Mouse (Mus musculus) liver, embryonic 11.5 days (tissue): ENCODE results near the gene Slc30a9. TPM values are rescaled to one million over a fixed set of nuclear protein-coding genes. Genes with fewer than 3 reads are reported as not detected.
A peak's percentile ranks its signal among the peaks of the same experiment; 100 is the strongest.

Experiments
- ATAC-seq: fragments of 200-750 bp; cut with Nextera tagmentation; replicated peaks from 2 replicates; pipeline ENCODE4 v1.8.0; 2017; ENCODE audit warnings: moderate number of reproducible peaks, mild to moderate bottlenecking, moderate TSS enrichment, moderate library complexity; ENCODE audit not compliant: low FRiP score
- DNase-seq: peaks from one replicate; pipeline ENCODE4 v3.0.0-alpha.2; 2017; ENCODE audit warnings: low spot score
- H3K27ac ChIP-seq: fragments of 300-500 bp; sonication (generic); 2 replicates; pipeline ENCODE4 v1.5.1; 2014; ENCODE audit warnings: mild to moderate bottlenecking, low read depth, low read length, control low read depth
- H3K27me3 ChIP-seq: fragments of 300-500 bp; sonication (generic); replicated peaks from 2 replicates; pipeline ENCODE4 v1.6.1; 2014; ENCODE audit warnings: low read length, mixed read lengths; ENCODE audit not compliant: control insufficient read depth, insufficient read depth
- H3K36me3 ChIP-seq: fragments of 300-500 bp; sonication (generic); 2 replicates; pipeline ENCODE4 v1.6.1; 2014; ENCODE audit warnings: mild to moderate bottlenecking, low read length, moderate library complexity, mixed read lengths; ENCODE audit not compliant: control insufficient read depth, insufficient read depth
- H3K4me1 ChIP-seq: fragments of 300-500 bp; sonication (generic); replicated peaks from 2 replicates; pipeline ENCODE4 v1.6.1; 2014; ENCODE audit warnings: low read length, mixed read lengths; ENCODE audit not compliant: control insufficient read depth, insufficient read depth
- H3K4me2 ChIP-seq: fragments of 300-500 bp; sonication (generic); 2 replicates; pipeline ENCODE4 v1.6.1; 2014; ENCODE audit warnings: mild to moderate bottlenecking, control low read depth, moderate library complexity
- H3K4me3 ChIP-seq: fragments of 300-500 bp; sonication (generic); 2 replicates; pipeline ENCODE4 v1.5.1; 2014; ENCODE audit warnings: low read depth, low read length, control low read depth
- H3K9ac ChIP-seq: fragments of 300-500 bp; sonication (generic); 2 replicates; pipeline ENCODE4 v1.6.1; 2014; ENCODE audit warnings: low read depth, low read length, control low read depth
- H3K9me3 ChIP-seq: fragments of 300-500 bp; sonication (generic); 2 replicates; pipeline ENCODE4 v1.6.1; 2016; ENCODE audit warnings: low read length, inconsistent platforms, mixed read lengths; ENCODE audit not compliant: control insufficient read depth
- whole genome bisulfite sequencing: fragments of 180-500 bp; shearing (Covaris S2); extraction: QIAGEN DNeasy Blood & Tissue Kit; methylation state at CpG from one replicate; pipeline ENCODE4 v1.1.7; 2014; 5-methylcytosine and 5-hydroxymethylcytosine counted together
- polyA plus RNA-seq: library from polyadenylated mRNA; unstranded; fragments of >200 nt; fragmentation: Nextera tagmentation; extraction: Ambion mirVana; gene quantifications from 2 replicates; pipeline ENCODE4 v1.2.1, GENCODE M21; 2014

The Slc30a9 gene
- polyA plus RNA-seq, 1 experiment from 2014 or later: 98.6 TPM

DNA sequence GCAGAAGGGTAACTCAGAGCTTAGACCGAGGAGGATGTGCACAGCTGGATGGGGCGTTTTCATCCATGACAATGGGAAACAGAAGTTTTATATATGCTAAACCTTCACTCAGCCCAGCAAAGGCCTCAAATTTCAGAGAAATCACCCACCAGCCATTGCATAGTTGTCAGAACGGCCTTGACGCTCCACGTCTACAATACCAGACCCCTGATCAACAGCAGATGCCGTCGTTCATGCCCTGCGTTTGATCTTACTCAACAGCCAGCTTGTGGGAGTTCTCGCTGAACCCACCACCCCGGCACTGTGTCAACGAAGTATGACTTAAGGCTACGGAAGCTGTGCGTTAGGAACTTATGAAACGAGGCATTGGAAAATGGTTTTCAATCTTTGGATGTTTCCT is 90.4 kb downstream of the Slc30a9 start:
- Histone ChIP-seq H3K9me3 (no peaks in the 10 kb centered on the region), H3K4me3 (no peak overlapping the region), H3K4me2 (no peak overlapping the region), H3K36me3 (peaks cover 4% of the 10 kb centered on the region; the same call in 1 of the 2 replicates), H3K4me1 (no peaks in the 10 kb centered on the region; the same call in 1 of the 2 replicates), H3K9ac (no peak overlapping the region), H3K27me3 (no peaks in the 10 kb centered on the region), H3K27ac (no peak overlapping the region)
- 83% methylated on average over 14 of the region's 14 CpGs for WGBS
- ATAC-seq: no peak
- DNase-seq: no peak

DNA sequence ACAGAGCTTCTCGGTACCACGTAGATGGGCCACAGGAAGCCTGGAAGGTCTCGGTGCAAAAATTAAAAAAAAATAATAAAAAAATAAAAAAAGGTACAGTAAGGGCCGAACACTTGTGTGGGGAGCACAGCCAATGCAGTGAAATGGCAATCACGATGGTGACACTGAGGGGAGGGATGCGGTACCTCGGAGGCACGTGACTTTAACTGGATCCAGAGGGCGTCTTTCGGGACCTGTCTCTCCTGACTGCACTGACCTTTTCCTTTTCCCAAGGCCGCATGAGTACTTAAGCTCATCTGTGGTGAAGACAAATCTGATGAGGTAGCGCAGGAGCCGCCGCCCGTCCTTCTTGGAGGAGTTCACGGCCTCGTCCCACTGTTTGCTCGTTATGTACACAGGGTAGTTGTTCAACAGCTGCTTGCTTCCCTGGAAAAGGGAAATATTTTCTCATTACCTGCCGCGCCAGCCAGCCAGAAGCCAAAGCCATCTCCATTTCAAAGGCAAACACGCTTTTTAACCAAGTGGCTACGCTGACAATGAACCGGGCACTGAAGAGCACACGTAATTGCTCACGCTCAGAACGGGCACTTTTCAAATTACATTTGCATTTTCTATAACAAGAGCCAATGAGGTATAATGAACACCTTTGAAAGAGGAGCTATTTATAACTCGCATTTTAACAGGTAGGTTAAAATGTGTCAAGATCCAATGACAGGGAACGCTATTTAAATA is 93.3 kb downstream of the Slc30a9 start:
- Histone ChIP-seq H3K27ac (no peak overlapping the region), H3K36me3 (peaks cover 4% of the 10 kb centered on the region; the same call in 1 of the 2 replicates), H3K9me3 (no peaks in the 10 kb centered on the region), H3K4me3 (no peak overlapping the region), H3K27me3 (no peaks in the 10 kb centered on the region), H3K4me1 (no peaks in the 10 kb centered on the region), H3K4me2 (no peak overlapping the region), H3K9ac (no peak overlapping the region)
- DNase-seq (no peak), ATAC-seq (no peak)
- WGBS: 93% methylated on average over 28 of the region's 28 CpGs

DNA sequence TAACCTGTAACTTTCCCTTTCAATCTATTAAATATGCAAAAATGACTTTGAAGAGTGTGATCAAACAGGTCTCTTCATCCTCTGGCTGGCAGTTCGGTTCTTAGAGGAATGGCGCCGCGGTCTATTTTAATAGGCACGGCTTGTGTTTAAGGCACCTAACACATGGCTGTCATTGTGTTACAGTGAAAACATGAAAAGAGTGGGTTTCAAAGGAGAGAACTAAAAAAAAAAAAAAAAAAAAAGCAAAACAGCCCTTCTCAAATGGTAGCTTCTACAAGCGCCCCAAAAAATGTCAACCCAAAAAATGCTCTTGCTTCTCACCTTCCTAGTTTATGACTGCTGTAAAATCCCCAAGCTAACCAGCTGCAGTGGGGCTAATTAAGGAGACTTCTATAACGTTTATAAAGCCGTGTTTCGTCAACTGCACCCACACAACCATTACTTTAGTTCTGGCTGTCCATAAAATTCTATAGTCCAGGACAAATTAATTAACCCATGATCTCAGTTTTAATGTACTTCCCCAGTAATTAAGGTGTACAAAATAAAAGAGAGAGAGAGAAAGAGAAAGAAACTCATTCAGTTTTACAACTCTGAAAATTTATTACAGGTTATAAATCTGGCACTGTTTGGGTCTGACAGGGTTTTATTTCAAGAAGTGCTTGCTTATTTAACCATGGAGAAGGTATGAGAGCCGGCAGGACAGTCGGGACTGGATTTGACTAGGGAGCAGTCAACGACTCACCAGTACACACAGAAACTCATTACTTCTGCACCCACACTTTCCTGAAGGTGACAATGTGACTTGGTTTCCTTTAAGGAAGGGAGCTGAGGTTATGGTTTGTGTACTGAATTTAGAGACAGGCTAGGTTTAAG is 94.1 kb downstream of the Slc30a9 start:
- Histone ChIP-seq H3K4me2 (no peak overlapping the region), H3K27ac (no peak overlapping the region), H3K9me3 (no peaks in the 10 kb centered on the region), H3K4me3 (no peak overlapping the region), H3K4me1 (no peaks in the 10 kb centered on the region), H3K9ac (no peak overlapping the region), H3K27me3 (no peaks in the 10 kb centered on the region), H3K36me3 (peaks cover 4% of the 10 kb centered on the region; the same call in 1 of the 2 replicates)
- no peak for DNase-seq
- 85% methylated on average over 12 of the region's 12 CpGs for WGBS
- ATAC-seq: no peak

DNA sequence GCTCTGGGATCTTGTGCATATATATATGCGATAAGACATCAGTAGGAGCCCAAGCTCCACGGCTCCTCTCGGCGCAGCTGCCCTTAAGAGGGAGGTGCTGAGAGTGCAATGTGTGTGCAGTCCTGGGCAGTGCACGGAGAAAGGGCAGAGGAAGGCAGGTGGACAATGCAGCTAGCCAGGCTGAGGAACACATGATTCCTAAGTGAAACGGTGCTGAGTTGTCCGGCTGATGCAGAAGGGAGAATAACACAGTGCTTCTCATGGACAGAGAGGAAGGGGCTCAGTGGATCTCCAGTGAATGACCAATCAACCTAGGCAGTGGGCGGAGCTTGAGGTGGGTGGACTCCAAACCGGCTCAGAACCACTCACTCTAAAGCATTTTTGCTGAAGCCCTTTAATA is 94.9 kb downstream of the Slc30a9 start:
- no peak overlapping the region for H3K4me3 ChIP-seq
- peaks cover 4% of the 10 kb centered on the region; the same call in 1 of the 2 replicates for H3K36me3 ChIP-seq
- no peak for ATAC-seq
- 75% methylated on average over 9 of the region's 9 CpGs for WGBS
- no peaks in the 10 kb centered on the region for H3K4me1 ChIP-seq
- DNase-seq: no peak
- no peak overlapping the region for H3K9ac ChIP-seq
- no peaks in the 10 kb centered on the region for H3K27me3 ChIP-seq
- H3K9me3 ChIP-seq: no peaks in the 10 kb centered on the region
- no peak overlapping the region for H3K27ac ChIP-seq
- no peak overlapping the region for H3K4me2 ChIP-seq

DNA sequence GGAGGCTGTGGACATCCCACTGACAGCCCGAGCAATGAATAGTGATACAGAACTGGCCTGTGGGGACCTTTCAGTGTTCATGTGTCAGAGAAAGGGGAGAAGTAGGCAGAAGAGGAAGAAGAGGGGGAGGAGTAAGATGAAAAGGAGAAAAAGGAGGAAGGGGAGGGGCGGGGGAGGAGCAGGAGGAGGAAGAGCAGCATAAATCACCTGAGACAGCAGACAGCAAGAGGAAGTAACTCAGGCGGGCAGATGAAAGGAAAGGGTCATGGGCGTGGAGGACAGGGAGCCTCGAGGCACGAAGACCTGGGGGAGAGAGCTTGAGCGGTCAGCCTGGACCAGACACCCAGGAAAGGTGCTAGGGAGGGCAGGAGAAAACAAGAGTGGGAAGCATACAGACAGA is 97.6 kb downstream of the Slc30a9 start:
- H3K4me3 ChIP-seq: no peak overlapping the region
- no peaks in the 10 kb centered on the region for H3K4me1 ChIP-seq
- no peak overlapping the region for H3K9ac ChIP-seq
- H3K27me3 ChIP-seq: no peaks in the 10 kb centered on the region
- no peaks in the 10 kb centered on the region for H3K36me3 ChIP-seq
- whole genome bisulfite sequencing: 44% methylated on average over 7 of the region's 7 CpGs
- no peaks in the 10 kb centered on the region for H3K9me3 ChIP-seq
- no peak overlapping the region for H3K27ac ChIP-seq
- no peak overlapping the region for H3K4me2 ChIP-seq
- no peak for ATAC-seq
- no peak for DNase-seq

DNA sequence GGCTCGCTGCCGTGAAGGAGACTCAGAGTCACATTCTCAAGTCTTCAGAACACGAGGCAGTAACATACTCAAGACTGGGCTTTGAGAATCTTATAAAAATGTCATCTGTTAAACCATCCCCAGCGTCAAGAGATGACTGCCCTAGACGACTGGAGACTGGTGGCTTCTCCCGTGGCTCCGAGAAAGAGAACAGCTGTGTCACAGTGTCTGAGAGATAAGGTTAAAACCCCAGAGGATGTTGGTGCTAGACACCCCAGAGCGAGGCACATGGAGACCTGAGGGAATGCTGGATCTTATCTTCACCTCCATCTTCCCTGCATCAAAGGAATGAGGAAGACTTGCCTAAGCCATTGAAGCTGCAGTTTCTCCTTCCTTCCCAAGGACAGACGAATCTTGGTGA is 98.2 kb downstream of the Slc30a9 start:
- ATAC-seq (0 out of 2 replicates have a peak, but pooled peaks have one; percentile 31), DNase-seq (no peak)
- WGBS: 53% methylated on average over 9 of the region's 9 CpGs
- Histone ChIP-seq H3K9ac (no peak overlapping the region), H3K27ac (no peak overlapping the region), H3K36me3 (no peaks in the 10 kb centered on the region), H3K4me1 (no peaks in the 10 kb centered on the region), H3K4me2 (no peak overlapping the region), H3K9me3 (no peaks in the 10 kb centered on the region), H3K27me3 (no peaks in the 10 kb centered on the region), H3K4me3 (no peak overlapping the region)

Other genes with a start within 250 kb of the Slc30a9 start
- gene Phox2b, start 207.7 kb upstream of the Slc30a9 start, polyA plus RNA-seq: 0.70 and 0.84 TPM in 2 replicates
- 122 and 138 TPM in 2 replicates for gene Tmem33, start 46.4 kb upstream of the Slc30a9 start, polyA plus RNA-seq
- 6.6 and 6.7 TPM in 2 replicates for gene Bend4, start 121.4 kb downstream of the Slc30a9 start, polyA plus RNA-seq